Mouse (Mus musculus) adrenal gland, adult 10 weeks (tissue): Measurements from ENCODE around the gene Nbea. TPM values are rescaled to one million over a fixed set of nuclear protein-coding genes. Genes with fewer than 3 reads are reported as not detected.

Experiments
- polyA plus RNA-seq: library from polyadenylated mRNA; stranded (reverse); fragments of 350-450 nt; fragmentation: Illumina TruSeq; extraction: RNeasy Lipid Tissue Mini Kit (QIAGEN cat#74804); gene quantifications from one replicate; pipeline ENCODE4 v1.2.3, GENCODE M21; 2014; ENCODE audit warnings: low read depth, low replicate concordance

Nbea gene
- polyA plus RNA-seq: 46.3 TPM

GRCm38 (mm10) chr3:56183159-56184133, at the start of gene Nbea:
Gene Nbea, minus strand, starts transcription at chr3:56183701.

GRCm38 (mm10) chr3:55782056-55782687, 401.3 kb downstream of the Nbea start, which contains the start of gene Mab21l1:
Gene Mab21l1, plus strand, starts transcription at chr3:55782510.

